8 mouse cellular contexts compared by ENCODE assay signal in genomic region chr5:24164789-24165445, GRCm38 (mm10). TPM values are rescaled to one million over a fixed set of nuclear protein-coding genes. Genes with fewer than 3 reads are reported as not detected.
DNase-seq lines count a peak whose midpoint lies in the region; ATAC-seq and TF ChIP-seq lines count a peak whose summit lies in the region.

Gene Nupl2 (plus strand): TSS chr5:24164963.

- peak; percentile 98 for DNase-seq in brain, embryonic 14.5 days (ENCODE audit: low read depth)
- peak; percentile 87 for DNase-seq in liver, adult 2 months (ENCODE audit: extremely low read depth, low read depth, low spot score)
- DNase-seq in splenic B cell, adult 2 months (ENCODE audit: low read depth, low spot score): peak; percentile 94

- H3K27me3 ChIP-seq in C2C12 (ENCODE audit: control insufficient read depth, insufficient read depth, insufficient read length): no peaks in the 10 kb centered on the region
- no peaks in the 10 kb centered on the region for H3K27me3 ChIP-seq in erythroblast, embryonic 14.5 days (ENCODE audit: control insufficient read depth)
- no peaks in the 10 kb centered on the region for H3K27me3 ChIP-seq in heart, embryonic 11.5 days (ENCODE audit: control insufficient read depth, insufficient read depth, low read length)
- H3K27me3 ChIP-seq in kidney, embryonic 16.5 days (ENCODE audit: insufficient read depth, low read length): no peaks in the 10 kb centered on the region
- H3K27me3 ChIP-seq in liver, adult 2 months (ENCODE audit: control insufficient read depth, insufficient read depth, low read length): no peaks in the 10 kb centered on the region
- H3K27me3 ChIP-seq in myocyte (ENCODE audit: control insufficient read depth, insufficient read depth, insufficient read length): no peaks in the 10 kb centered on the region
- no peaks in the 10 kb centered on the region for H3K27me3 ChIP-seq in splenic B cell, adult 2 months (ENCODE audit: control insufficient read depth, insufficient read depth, low read length, poor library complexity, severe bottlenecking)

- H3K79me2 ChIP-seq in C2C12 (ENCODE audit: control insufficient read depth, insufficient read depth) (peaks cover 12% of the 10 kb centered on the region), myocyte (ENCODE audit: control insufficient read depth, insufficient read depth) (no peaks in the 10 kb centered on the region)
- no peaks in the 10 kb centered on the region for H3K79me2 ChIP-seq in liver, adult 2 months (ENCODE audit: control insufficient read depth, insufficient read depth, low read length)

- peaks cover 21% of the 10 kb centered on the region for H3K36me3 ChIP-seq in C2C12 (ENCODE audit: control insufficient read depth, insufficient read depth)
- H3K36me3 ChIP-seq in erythroblast, embryonic 14.5 days (ENCODE audit: control insufficient read depth): peaks cover 33% of the 10 kb centered on the region
- H3K36me3 ChIP-seq in heart, embryonic 11.5 days (ENCODE audit: control insufficient read depth, insufficient read depth, low read length): peaks cover 3% of the 10 kb centered on the region
- H3K36me3 ChIP-seq in kidney, embryonic 16.5 days (ENCODE audit: insufficient read depth, low read length): 0 out of 2 replicates have a peak, but pooled peaks cover 6% of the 10 kb centered on the region
- peaks cover 16% of the 10 kb centered on the region for H3K36me3 ChIP-seq in liver, adult 2 months (ENCODE audit: control insufficient read depth, insufficient read depth, low read length)
- peaks cover 3% of the 10 kb centered on the region for H3K36me3 ChIP-seq in myocyte (ENCODE audit: control insufficient read depth, insufficient read depth)
- H3K36me3 ChIP-seq in splenic B cell, adult 2 months (ENCODE audit: control insufficient read depth, insufficient read depth, low read length, poor library complexity, severe bottlenecking): peaks cover 3% of the 10 kb centered on the region; the same call in 1 of the 2 replicates

- H3K4me1 ChIP-seq in erythroblast, embryonic 14.5 days (ENCODE audit: control insufficient read depth): peaks cover 21% of the 10 kb centered on the region
- 0 out of 2 replicates have a peak, but pooled peaks cover 3% of the 10 kb centered on the region for H3K4me1 ChIP-seq in heart, embryonic 11.5 days (ENCODE audit: control insufficient read depth, insufficient read depth, low read length)
- peaks cover 7% of the 10 kb centered on the region; the same call in 1 of the 2 replicates for H3K4me1 ChIP-seq in kidney, embryonic 16.5 days (ENCODE audit: insufficient read depth, low read length)
- H3K4me1 ChIP-seq in liver, adult 2 months (ENCODE audit: control insufficient read depth, insufficient read depth, low read length): peaks cover 3% of the 10 kb centered on the region; the same call in 1 of the 2 replicates

- H3K9me3 ChIP-seq in erythroblast, embryonic 14.5 days (ENCODE audit: control insufficient read depth, low read length): no peaks in the 10 kb centered on the region
- H3K9me3 ChIP-seq in heart, embryonic 11.5 days (replicated peaks; ENCODE audit: control insufficient read depth, low read length): no peaks in the 10 kb centered on the region
- H3K9me3 ChIP-seq in kidney, embryonic 16.5 days (ENCODE audit: low read length): no peaks in the 10 kb centered on the region

- H3ac ChIP-seq in C2C12 (ENCODE audit: control insufficient read depth, insufficient read length, low read depth) (peak within 1 kb of the TSS; percentile 99), myocyte (ENCODE audit: control insufficient read depth, insufficient read length) (peak within 1 kb of the TSS; percentile 50)

- H3K4me3 ChIP-seq in C2C12 (ENCODE audit: insufficient read depth, poor library complexity, severe bottlenecking) (peak within 1 kb of the TSS; percentile 71), myocyte (peak within 1 kb of the TSS; percentile 64)
- H3K4me3 ChIP-seq in erythroblast, embryonic 14.5 days (replicated peaks): peak within 1 kb of the TSS; percentile 92
- H3K4me3 ChIP-seq in heart, embryonic 11.5 days (ENCODE audit: low read depth, low read length): peak within 1 kb of the TSS; percentile 88
- peak within 1 kb of the TSS; percentile 77 for H3K4me3 ChIP-seq in kidney, embryonic 16.5 days (ENCODE audit: low read length)
- H3K4me3 ChIP-seq in liver, adult 2 months (ENCODE audit: insufficient read depth, low read depth, low read length): peak within 1 kb of the TSS; percentile 93

- H3K9ac ChIP-seq in heart, embryonic 11.5 days (ENCODE audit: low read depth, low read length): peak within 1 kb of the TSS; percentile 96
- H3K9ac ChIP-seq in kidney, embryonic 16.5 days (replicated peaks; ENCODE audit: low read length): peak within 1 kb of the TSS; percentile 83
- H3K9ac ChIP-seq in liver, adult 2 months (ENCODE audit: low read depth, low read length): peak within 1 kb of the TSS; percentile 86

- no peak for TF ChIP-seq CTCF in C2C12 (IDR thresholded peaks at IDR 0.05; ENCODE audit: control insufficient read depth, insufficient read depth, insufficient read length)
- TF ChIP-seq CTCF in brain, embryonic 14.5 days (IDR thresholded peaks at IDR 0.05; ENCODE audit: borderline replicate concordance, extremely low read depth, insufficient read depth, insufficient read length): no peak
- TF ChIP-seq CTCF in liver, adult 2 months (IDR thresholded peaks at IDR 0.05; ENCODE audit: low read depth, low read length): no peak

- ATAC-seq in heart, embryonic 11.5 days (replicated peaks; ENCODE audit: insufficient number of reproducible peaks, low FRiP score, low TSS enrichment): peak; percentile 97
- ATAC-seq in kidney, embryonic 16.5 days (ENCODE audit: low FRiP score, low TSS enrichment): peak; percentile 99

- under 1% methylated on average over 51 of the region's 52 CpGs for WGBS in heart, embryonic 11.5 days (ENCODE audit: insufficient replicate concordance)
- 0% methylated on average over 52 of the region's 52 CpGs for WGBS in kidney, embryonic 16.5 days
- WGBS in liver, adult 2 months: under 1% methylated on average over 52 of the region's 52 CpGs

- peak within 1 kb of the TSS; percentile 63 for H3K4me2 ChIP-seq in heart, embryonic 11.5 days
- H3K4me2 ChIP-seq in kidney, embryonic 16.5 days (replicated peaks; ENCODE audit: low read depth, low read length): peak within 1 kb of the TSS; percentile 76
- H3K4me2 ChIP-seq in myocyte (ENCODE audit: low read depth): peak within 1 kb of the TSS; percentile 97

- peak; percentile 78 for TF ChIP-seq POLR2A in brain, embryonic 14.5 days (IDR thresholded peaks at IDR 0.05; ENCODE audit: borderline replicate concordance, extremely low read depth, insufficient read depth, insufficient read length, poor library complexity, severe bottlenecking)
- 0 out of 2 replicates have a peak, but pooled peaks have one; percentile 30 for TF ChIP-seq POLR2A in liver, adult 2 months (IDR thresholded peaks at IDR 0.05; ENCODE audit: extremely low read depth, insufficient read depth, low read length)
- TF ChIP-seq POLR2A in myocyte (IDR thresholded peaks at IDR 0.05; ENCODE audit: insufficient read length, low read depth): peak; percentile 93

- H3K79me3 ChIP-seq in C2C12 (ENCODE audit: low read depth): no peaks in the 10 kb centered on the region

- no peak within 1 kb of the TSS for H3K27ac ChIP-seq in heart, embryonic 11.5 days (ENCODE audit: low read depth, low read length)
- no peak within 1 kb of the TSS for H3K27ac ChIP-seq in kidney, embryonic 16.5 days (ENCODE audit: low read length)
- peak within 1 kb of the TSS; percentile 4; the same call in 1 of the 2 replicates for H3K27ac ChIP-seq in liver, adult 2 months (replicated peaks; ENCODE audit: insufficient read depth, low read depth, low read length)

TF ChIP-seq in C2C12, 6 proteins besides CTCF, POLR2A, EP300 and RAD21:
- TF ChIP-seq MYOG (IDR thresholded peaks at IDR 0.05; ENCODE audit: control insufficient read depth, extremely low read depth, insufficient read length): no peak
- no peak for TF ChIP-seq CEBPB (IDR thresholded peaks at IDR 0.05; ENCODE audit: low read depth)
- peak; percentile 18 for TF ChIP-seq MAX (IDR thresholded peaks at IDR 0.05)
- no peak for TF ChIP-seq MYOD1 (IDR thresholded peaks at IDR 0.05; ENCODE audit: control insufficient read depth, insufficient read length, low read depth)
- no peak for TF ChIP-seq FOSL1 (IDR thresholded peaks at IDR 0.05; ENCODE audit: insufficient read depth, low read length, poor library complexity, severe bottlenecking)
- TF ChIP-seq USF1 (IDR thresholded peaks at IDR 0.05; ENCODE audit: low read depth): no peak

TF ChIP-seq in myocyte, 11 proteins besides CTCF, POLR2A, EP300 and RAD21:
- TF ChIP-seq MAX (IDR thresholded peaks at IDR 0.05; ENCODE audit: low read depth): no peak
- no peak for TF ChIP-seq TCF3 (IDR thresholded peaks at IDR 0.05; ENCODE audit: insufficient read length, low read depth)
- TF ChIP-seq POLR2AphosphoS2 (IDR thresholded peaks at IDR 0.05; ENCODE audit: insufficient read length, low read depth): peak; percentile 86
- TF ChIP-seq TCF12 (IDR thresholded peaks at IDR 0.05; ENCODE audit: insufficient read depth, poor library complexity, severe bottlenecking): no peak
- no peak for TF ChIP-seq E2F4 (IDR thresholded peaks at IDR 0.05; ENCODE audit: insufficient read depth)
- no peak for TF ChIP-seq REST (IDR thresholded peaks at IDR 0.05; ENCODE audit: insufficient read depth, insufficient read length)
- peak in 2 of 3 experiments; percentile 14 to 18 for TF ChIP-seq MYOG (IDR thresholded peaks at IDR 0.05; ENCODE audit: control insufficient read depth in 1 of 3, insufficient read depth in 1 of 3, insufficient read length in 2 of 3, low read depth in 2 of 3)
- TF ChIP-seq CEBPB (IDR thresholded peaks at IDR 0.05; ENCODE audit: insufficient read depth, poor library complexity, severe bottlenecking): no peak
- TF ChIP-seq USF1 (IDR thresholded peaks at IDR 0.05; ENCODE audit: low read depth): no peak
- TF ChIP-seq SRF (IDR thresholded peaks at IDR 0.05; ENCODE audit: control insufficient read depth, insufficient read length, low read depth): peak; percentile 68
- TF ChIP-seq MYOD1 (IDR thresholded peaks at IDR 0.05; ENCODE audit: control insufficient read depth in 1 of 3, insufficient read length in 2 of 3, low read depth in 2 of 3): peak in 1 of 3 experiments; percentile 2
TF ChIP-seq in myocyte: peak in this region for 4.

RNA-seq across cellular contexts. Expression of gene Nupl2, which starts in this region (rescaled TPM):
- polyA plus RNA-seq in C2C12 (2012; fragmentation: generic; extraction: Trizol) (7.9 TPM), myocyte (2012; fragmentation: generic; extraction: Trizol) (6.0 TPM)
- polyA plus RNA-seq in brain, embryonic 14.5 days (2012; rRNA removed): 10.7 and 11.3 TPM in 2 replicates
- 0.16 and 0.42 TPM in 2 replicates for polyA plus RNA-seq in erythroblast, embryonic 14.5 days (2012)
- 14.2 and 14.6 TPM in 2 replicates for polyA plus RNA-seq in heart, embryonic 11.5 days (2014; fragmentation: Nextera tagmentation; extraction: Ambion mirVana)
- 12.3 and 15.8 TPM in 2 replicates for polyA plus RNA-seq in kidney, embryonic 16.5 days (2015; fragmentation: Nextera tagmentation; extraction: Ambion mirVana)
- 2.5 and 3.0 TPM in 2 replicates for total RNA-seq in liver, adult 2 months (2014; rRNA removed)
- 2.9 and 3.1 TPM in 2 replicates for polyA plus RNA-seq in liver, adult 2 months (2012; rRNA removed)

Comparison
In these comparisons a context has a peak if more than half of its experiments do, and no peak if none do; other contexts are left out.
1. POLR2A ChIP-seq: peak in every context shown above with its lines; median percentile 93 in myocyte; 78 in brain, embryonic 14.5 days; 30 in liver, adult 2 months.